Comparison of ENCODE assay signal across 9 mouse cellular contexts in the genomic region with DNA sequence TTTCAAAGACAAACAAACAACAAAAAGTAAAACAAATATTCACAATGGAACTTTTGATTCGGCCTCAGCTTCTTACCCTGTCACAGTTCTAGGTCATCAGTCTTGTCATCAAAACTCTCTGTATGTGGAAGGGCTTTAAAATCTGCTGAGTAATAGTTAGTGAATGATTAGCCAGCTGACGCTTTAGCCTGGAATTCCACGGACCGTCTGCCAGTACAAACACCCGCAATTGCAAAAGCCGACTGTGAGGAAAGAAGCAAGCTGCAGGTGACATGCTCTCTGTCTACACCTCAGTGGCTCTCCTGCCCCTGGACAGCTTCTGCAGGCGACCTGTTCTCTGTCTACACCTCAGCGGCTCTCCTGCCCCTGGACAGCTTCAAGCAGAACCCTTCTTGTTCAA. TPM values are rescaled to one million over a fixed set of nuclear protein-coding genes. Genes with fewer than 3 reads are reported as not detected.
DNase-seq lines count a peak whose midpoint lies in the region; ATAC-seq and TF ChIP-seq lines count a peak whose summit lies in the region.
"Had no signal": no experiment of that assay in that cellular context is flagged by ENCODE, and none has a peak within 500 bp of the region (broad histone marks: within the 10 kb centered on the region; RNA-seq: fewer than 3 reads in every experiment).

No protein-coding gene starts in this region.

- no peak overlapping the region for H3K4me3 ChIP-seq in kidney, embryonic 15.5 days (replicated peaks)
- H3K4me3 ChIP-seq in hindbrain, embryonic 16.5 days (ENCODE audit: low read length): no peak overlapping the region
- H3K4me3 ChIP-seq in midbrain, postnatal 0 days (ENCODE audit: low read depth, low read length): no peak overlapping the region

- no peak overlapping the region for H3K27ac ChIP-seq in kidney, embryonic 15.5 days
- H3K27ac ChIP-seq in hindbrain, embryonic 16.5 days (ENCODE audit: low read depth, low read length): no peak overlapping the region
- no peak overlapping the region for H3K27ac ChIP-seq in midbrain, postnatal 0 days (ENCODE audit: low read depth, low read length)
- H3K27ac ChIP-seq: hindbrain, embryonic 14.5 days had no signal

- H3K4me2 ChIP-seq in kidney, embryonic 15.5 days: no peak overlapping the region
- no peak overlapping the region for H3K4me2 ChIP-seq in hindbrain, embryonic 16.5 days (ENCODE audit: low read length)
- H3K4me2 ChIP-seq in midbrain, postnatal 0 days (ENCODE audit: low read depth, low read length, poor library complexity, severe bottlenecking): no peak overlapping the region
- H3K4me2 ChIP-seq: hindbrain, embryonic 14.5 days had no signal

- 0 out of 2 replicates have a peak, but pooled peaks have one; percentile 56 for ATAC-seq in kidney, embryonic 15.5 days (replicated peaks; ENCODE audit: low FRiP score)
- ATAC-seq in hindbrain, embryonic 16.5 days: no peak
- no peak for ATAC-seq in midbrain, postnatal 0 days (ENCODE audit: low FRiP score)

- TF ChIP-seq CTCF in midbrain, postnatal 0 days (IDR thresholded peaks at IDR 0.05): no peak

- H3K9me3 ChIP-seq in kidney, embryonic 15.5 days (replicated peaks): no peaks in the 10 kb centered on the region
- no peaks in the 10 kb centered on the region for H3K9me3 ChIP-seq in hindbrain, embryonic 16.5 days (ENCODE audit: control insufficient read depth, low read length)
- no peaks in the 10 kb centered on the region for H3K9me3 ChIP-seq in midbrain, postnatal 0 days (ENCODE audit: low read length)

- peaks cover 4% of the 10 kb centered on the region; the same call in 1 of the 2 replicates for H3K4me1 ChIP-seq in kidney, embryonic 15.5 days
- H3K4me1 ChIP-seq in hindbrain, embryonic 16.5 days (ENCODE audit: control insufficient read depth, insufficient read depth, low read depth, low read length): no peaks in the 10 kb centered on the region
- H3K4me1 ChIP-seq in midbrain, postnatal 0 days (ENCODE audit: insufficient read depth, low read length): no peaks in the 10 kb centered on the region

- H3K36me3 ChIP-seq in kidney, embryonic 15.5 days: no peaks in the 10 kb centered on the region
- H3K36me3 ChIP-seq in hindbrain, embryonic 16.5 days (ENCODE audit: control insufficient read depth, insufficient read depth, low read length): no peaks in the 10 kb centered on the region
- H3K36me3 ChIP-seq in midbrain, postnatal 0 days (ENCODE audit: insufficient read depth, low read length): no peaks in the 10 kb centered on the region

- WGBS in kidney, embryonic 15.5 days: 24% methylated on average over 8 of the region's 8 CpGs
- WGBS in hindbrain, embryonic 16.5 days: 38% methylated on average over 8 of the region's 8 CpGs
- 61% methylated on average over 8 of the region's 8 CpGs for WGBS in midbrain, postnatal 0 days

- H3K27me3 ChIP-seq in kidney, embryonic 15.5 days: no peaks in the 10 kb centered on the region
- no peaks in the 10 kb centered on the region for H3K27me3 ChIP-seq in hindbrain, embryonic 16.5 days (replicated peaks; ENCODE audit: control insufficient read depth, insufficient read depth, low read length)
- no peaks in the 10 kb centered on the region for H3K27me3 ChIP-seq in midbrain, postnatal 0 days (ENCODE audit: insufficient read depth, low read length)

- no peak overlapping the region for H3K9ac ChIP-seq in kidney, embryonic 15.5 days
- no peak overlapping the region for H3K9ac ChIP-seq in hindbrain, embryonic 16.5 days (ENCODE audit: low read depth, low read length)
- H3K9ac ChIP-seq in midbrain, postnatal 0 days (replicated peaks; ENCODE audit: low read length, poor library complexity, severe bottlenecking): no peak overlapping the region
- H3K9ac ChIP-seq: hindbrain, embryonic 14.5 days had no signal

- intact Hi-C loops in heart, postnatal 25 days (cut with DNase I): loop anchor here (10.0 kb wide), 1 partner anchor 46 kb away; the partner anchor contains the start of genes Hist1h2ac and Hist1h2bc

- DNase-seq in heart, adult 18-20 months: peak; percentile 61 to 63
- no peak for DNase-seq in heart, postnatal 25 days (ENCODE audit: low spot score)
- peak; percentile 27 to 55 for DNase-seq in heart, adult 9 months (ENCODE audit: low spot score in 2 of 2)
- peak; percentile 77 for DNase-seq in lung, postnatal 36 days
- no peak for DNase-seq in layer of hippocampus, postnatal 36 days
- DNase-seq in midbrain, postnatal 0 days (ENCODE audit: low spot score): no peak

RNA-seq across cellular contexts. Expression of gene Hist1h1c, which starts 8.1 kb away (rescaled TPM):
- total RNA-seq in heart, adult 18-20 months (2021): 100 to 1,000 TPM; 162 to 175 TPM
- 100 to 1,000 TPM; 134 to 160 TPM for total RNA-seq in heart, postnatal 25 days (2021)
- polyA plus RNA-seq in kidney, embryonic 15.5 days (2015; fragmentation: Nextera tagmentation; extraction: Ambion mirVana): 24.1 and 27.2 TPM in 2 replicates
- 10 to 100 TPM; 52.8 to 55.3 TPM for total RNA-seq in layer of hippocampus, postnatal 36 days (2021)
- 8.6 and 10.8 TPM in 2 replicates for polyA plus RNA-seq in hindbrain, embryonic 16.5 days (2015; fragmentation: Nextera tagmentation; extraction: Ambion mirVana)
- total RNA-seq in midbrain, postnatal 0 days (2014; rRNA removed): 243 and 275 TPM in 2 replicates
- 26.1 and 26.5 TPM in 2 replicates for polyA plus RNA-seq in midbrain, postnatal 0 days (2015; fragmentation: Nextera tagmentation; extraction: Ambion mirVana)

RNA-seq across cellular contexts. Expression of gene Hist1h3c, which starts 14.9 kb away (rescaled TPM):
- total RNA-seq in heart, adult 18-20 months (2021): 1 to 10 TPM; 2.5 to 3.4 TPM
- total RNA-seq in heart, postnatal 25 days (2021): 1 to 10 TPM; 3.2 to 9.1 TPM
- polyA plus RNA-seq in kidney, embryonic 15.5 days (2015; fragmentation: Nextera tagmentation; extraction: Ambion mirVana): 12.6 and 13.5 TPM in 2 replicates
- total RNA-seq in layer of hippocampus, postnatal 36 days (2021): 1 to 10 TPM; 2.5 to 5.2 TPM
- 0.70 and 1.2 TPM in 2 replicates for polyA plus RNA-seq in hindbrain, embryonic 16.5 days (2015; fragmentation: Nextera tagmentation; extraction: Ambion mirVana)
- total RNA-seq in midbrain, postnatal 0 days (2014; rRNA removed): 206 and 420 TPM in 2 replicates
- not detected in 2 replicates for polyA plus RNA-seq in midbrain, postnatal 0 days (2015; fragmentation: Nextera tagmentation; extraction: Ambion mirVana)

RNA-seq across cellular contexts. Expression of gene Hist1h2bb, which starts 16.1 kb away (rescaled TPM):
- total RNA-seq in heart, adult 18-20 months (2021): 1 to 10 TPM; 7.4 to 8.1 TPM
- 10 to 100 TPM in 1 of 2 experiments, 1 to 10 TPM in 1; 9.6 to 11.4 TPM for total RNA-seq in heart, postnatal 25 days (2021)
- polyA plus RNA-seq in kidney, embryonic 15.5 days (2015; fragmentation: Nextera tagmentation; extraction: Ambion mirVana): 3.8 and 4.5 TPM in 2 replicates
- total RNA-seq in layer of hippocampus, postnatal 36 days (2021): 10 to 100 TPM; 23.0 to 24.2 TPM
- polyA plus RNA-seq in hindbrain, embryonic 16.5 days (2015; fragmentation: Nextera tagmentation; extraction: Ambion mirVana): 0.49 and 0.66 TPM in 2 replicates
- total RNA-seq in midbrain, postnatal 0 days (2014; rRNA removed): 491 and 821 TPM in 2 replicates
- polyA plus RNA-seq in midbrain, postnatal 0 days (2015; fragmentation: Nextera tagmentation; extraction: Ambion mirVana): 0.61 TPM in 1 of 2 replicates, not detected in the other

RNA-seq across cellular contexts. Expression of gene Hfe, which starts 19.8 kb away (rescaled TPM):
- 10 to 100 TPM; 60.9 to 64.1 TPM for total RNA-seq in heart, adult 18-20 months (2021)
- total RNA-seq in heart, postnatal 25 days (2021): 10 to 100 TPM; 48.9 to 50.3 TPM
- polyA plus RNA-seq in kidney, embryonic 15.5 days (2015; fragmentation: Nextera tagmentation; extraction: Ambion mirVana): 6.4 and 7.7 TPM in 2 replicates
- total RNA-seq in layer of hippocampus, postnatal 36 days (2021): 1 to 10 TPM; 1.7 to 3.0 TPM
- 5.4 and 6.7 TPM in 2 replicates for polyA plus RNA-seq in hindbrain, embryonic 16.5 days (2015; fragmentation: Nextera tagmentation; extraction: Ambion mirVana)
- total RNA-seq in midbrain, postnatal 0 days (2014; rRNA removed): 1.8 and 2.5 TPM in 2 replicates
- polyA plus RNA-seq in midbrain, postnatal 0 days (2015; fragmentation: Nextera tagmentation; extraction: Ambion mirVana): 4.0 and 5.8 TPM in 2 replicates

RNA-seq across cellular contexts. Expression of gene Hist1h2ab, which starts 20.4 kb away (rescaled TPM):
- 1 to 10 TPM; 5.8 to 6.8 TPM for total RNA-seq in heart, adult 18-20 months (2021)
- 10 to 100 TPM; 12.7 to 17.0 TPM for total RNA-seq in heart, postnatal 25 days (2021)
- 39.2 and 44.8 TPM in 2 replicates for polyA plus RNA-seq in kidney, embryonic 15.5 days (2015; fragmentation: Nextera tagmentation; extraction: Ambion mirVana)
- 10 to 100 TPM; 29.8 to 37.0 TPM for total RNA-seq in layer of hippocampus, postnatal 36 days (2021)
- polyA plus RNA-seq in hindbrain, embryonic 16.5 days (2015; fragmentation: Nextera tagmentation; extraction: Ambion mirVana): 3.7 and 6.8 TPM in 2 replicates
- 98.5 and 290 TPM in 2 replicates for total RNA-seq in midbrain, postnatal 0 days (2014; rRNA removed)
- polyA plus RNA-seq in midbrain, postnatal 0 days (2015; fragmentation: Nextera tagmentation; extraction: Ambion mirVana): 2.1 and 2.4 TPM in 2 replicates

Comparison
In these comparisons a context has a peak if more than half of its experiments do, and no peak if none do; other contexts are left out.
1. DNase-seq: peak in heart, adult 18-20 months (2 of 2), heart, adult 9 months (2 of 2) and lung, postnatal 36 days (single experiment); none in heart, postnatal 25 days (single experiment), layer of hippocampus, postnatal 36 days (0 of 2) and midbrain, postnatal 0 days (single experiment).
2. RNA of gene Hist1h3c, which starts 14.9 kb away (total RNA-seq): 206 to 420 TPM in midbrain, postnatal 0 days; 3.2 to 9.1 TPM in heart, postnatal 25 days, 2.5 to 5.2 TPM in layer of hippocampus, postnatal 36 days and 2.5 to 3.4 TPM in heart, adult 18-20 months; every median in the first group is over 10 times any median in the second.
3. RNA of gene Hist1h2bb, which starts 16.1 kb away (total RNA-seq): 491 to 821 TPM in midbrain, postnatal 0 days; 23.0 to 24.2 TPM in layer of hippocampus, postnatal 36 days, 9.6 to 11.4 TPM in heart, postnatal 25 days and 7.4 to 8.1 TPM in heart, adult 18-20 months; every median in the first group is over 10 times any median in the second.